Mouse (Mus musculus): ENCODE measurements around the gene Ptprb.

Ptprb gene

GRCm38 (mm10) chr10:116428026-116428780, 152.9 kb downstream of the Ptprb start:
- no peak for DNase-seq

- no peak for DNase-seq
Measured at GRCm38 (mm10) chr10:116432421-116432820, 157.1 kb downstream of the Ptprb start.

GRCm38 (mm10) chr10:116435455-116435854, 160.1 kb downstream of the Ptprb start:
- DNase-seq, result no peak
